Mouse (Mus musculus): ENCODE results near the gene Sec16b. TPM values are rescaled to one million over a fixed set of nuclear protein-coding genes. Genes with fewer than 3 reads are reported as not detected.

Gene Sec16b
- polyA plus RNA-seq, 1 experiment from 2014 or later: 10.6 TPM

- 75% methylated on average over 5 of the region's 5 CpGs for WGBS
- H3K36me3 ChIP-seq (ENCODE audit: control insufficient read depth, insufficient read depth, low read length): no peaks in the 10 kb centered on the region
- no peaks in the 10 kb centered on the region for H3K4me1 ChIP-seq (ENCODE audit: control insufficient read depth, insufficient read depth, low read length)
- H3K27ac ChIP-seq (ENCODE audit: low read length): no peak overlapping the region
- ATAC-seq (ENCODE audit: insufficient read depth, low FRiP score): no peak
- H3K27me3 ChIP-seq (ENCODE audit: control insufficient read depth, insufficient read depth, low read length): no peaks in the 10 kb centered on the region
- no peak overlapping the region for H3K4me2 ChIP-seq (ENCODE audit: low read depth, low read length)
- H3K9me3 ChIP-seq (replicated peaks; ENCODE audit: control insufficient read depth, low read length): no peaks in the 10 kb centered on the region
- no peak overlapping the region for H3K9ac ChIP-seq (ENCODE audit: low read length)
- H3K4me3 ChIP-seq (replicated peaks; ENCODE audit: low read length): no peak overlapping the region
Observed at GRCm38 (mm10) chr1:157547658-157548057, 41.1 kb downstream of the Sec16b start.

GRCm38 (mm10) chr1:157549721-157550120 is 43.2 kb downstream of the Sec16b start:
- no peak overlapping the region for H3K4me3 ChIP-seq (replicated peaks; ENCODE audit: low read length)
- H3K9me3 ChIP-seq (replicated peaks; ENCODE audit: control insufficient read depth, low read length): no peaks in the 10 kb centered on the region
- H3K4me1 ChIP-seq (ENCODE audit: control insufficient read depth, insufficient read depth, low read length): no peaks in the 10 kb centered on the region
- H3K36me3 ChIP-seq (ENCODE audit: control insufficient read depth, insufficient read depth, low read length): no peaks in the 10 kb centered on the region
- H3K27me3 ChIP-seq (ENCODE audit: control insufficient read depth, insufficient read depth, low read length): no peaks in the 10 kb centered on the region
- WGBS: 60% methylated on average over 3 of the region's 3 CpGs
- no peak overlapping the region for H3K9ac ChIP-seq (ENCODE audit: low read length)
- ATAC-seq (ENCODE audit: insufficient read depth, low FRiP score): no peak
- H3K27ac ChIP-seq (ENCODE audit: low read length): no peak overlapping the region
- H3K4me2 ChIP-seq (ENCODE audit: low read depth, low read length): no peak overlapping the region

GRCm38 (mm10) chr1:157552749-157553451 is 46.4 kb downstream of the Sec16b start:
- H3K9me3 ChIP-seq (replicated peaks; ENCODE audit: control insufficient read depth, low read length): no peaks in the 10 kb centered on the region
- H3K27me3 ChIP-seq (ENCODE audit: control insufficient read depth, insufficient read depth, low read length): no peaks in the 10 kb centered on the region
- no peak; the same call in 1 of the 2 replicates for ATAC-seq (ENCODE audit: insufficient read depth, low FRiP score)
- H3K4me3 ChIP-seq (replicated peaks; ENCODE audit: low read length): no peak overlapping the region
- no peaks in the 10 kb centered on the region for H3K4me1 ChIP-seq (ENCODE audit: control insufficient read depth, insufficient read depth, low read length)
- no peak overlapping the region for H3K27ac ChIP-seq (ENCODE audit: low read length)
- 65% methylated on average over 7 of the region's 7 CpGs for WGBS
- no peak overlapping the region for H3K4me2 ChIP-seq (ENCODE audit: low read depth, low read length)
- no peak overlapping the region for H3K9ac ChIP-seq (ENCODE audit: low read length)
- no peaks in the 10 kb centered on the region for H3K36me3 ChIP-seq (ENCODE audit: control insufficient read depth, insufficient read depth, low read length)

- Histone ChIP-seq H3K4me2 (ENCODE audit: low read depth, low read length) (no peak overlapping the region), H3K9me3 (replicated peaks; ENCODE audit: control insufficient read depth, low read length) (no peaks in the 10 kb centered on the region), H3K27me3 (ENCODE audit: control insufficient read depth, insufficient read depth, low read length) (no peaks in the 10 kb centered on the region), H3K9ac (ENCODE audit: low read length) (no peak overlapping the region), H3K36me3 (ENCODE audit: control insufficient read depth, insufficient read depth, low read length) (no peaks in the 10 kb centered on the region), H3K4me3 (replicated peaks; ENCODE audit: low read length) (no peak overlapping the region), H3K4me1 (ENCODE audit: control insufficient read depth, insufficient read depth, low read length) (no peaks in the 10 kb centered on the region), H3K27ac (ENCODE audit: low read length) (no peak overlapping the region)
- ATAC-seq (ENCODE audit: insufficient read depth, low FRiP score): no peak
- WGBS: 76% methylated on average over 3 of the region's 3 CpGs
Observed at GRCm38 (mm10) chr1:157554163-157554562, 47.6 kb downstream of the Sec16b start.

- H3K9ac ChIP-seq (ENCODE audit: low read length): no peak overlapping the region; the same call in 1 of the 2 replicates
- H3K9me3 ChIP-seq (replicated peaks; ENCODE audit: control insufficient read depth, low read length): no peaks in the 10 kb centered on the region
- H3K4me2 ChIP-seq (ENCODE audit: low read depth, low read length): peak overlapping the region; percentile 45
- no peak for ATAC-seq (ENCODE audit: insufficient read depth, low FRiP score)
- no peaks in the 10 kb centered on the region for H3K36me3 ChIP-seq (ENCODE audit: control insufficient read depth, insufficient read depth, low read length)
- H3K27me3 ChIP-seq (ENCODE audit: control insufficient read depth, insufficient read depth, low read length): no peaks in the 10 kb centered on the region
- 32% methylated on average over 27 of the region's 27 CpGs for WGBS
- no peaks in the 10 kb centered on the region for H3K4me1 ChIP-seq (ENCODE audit: control insufficient read depth, insufficient read depth, low read length)
- no peak overlapping the region for H3K27ac ChIP-seq (ENCODE audit: low read length)
- H3K4me3 ChIP-seq (replicated peaks; ENCODE audit: low read length): peak overlapping the region; percentile 20
Observed at GRCm38 (mm10) chr1:157554686-157555530, 48.4 kb downstream of the Sec16b start.

GRCm38 (mm10) chr1:157555738-157556137 is 49.2 kb downstream of the Sec16b start:
- ATAC-seq (ENCODE audit: insufficient read depth, low FRiP score): no peak
- Histone ChIP-seq H3K9me3 (replicated peaks; ENCODE audit: control insufficient read depth, low read length) (no peaks in the 10 kb centered on the region), H3K4me1 (ENCODE audit: control insufficient read depth, insufficient read depth, low read length) (no peaks in the 10 kb centered on the region), H3K4me2 (ENCODE audit: low read depth, low read length) (no peak overlapping the region), H3K27ac (ENCODE audit: low read length) (no peak overlapping the region), H3K27me3 (ENCODE audit: control insufficient read depth, insufficient read depth, low read length) (no peaks in the 10 kb centered on the region), H3K4me3 (replicated peaks; ENCODE audit: low read length) (no peak overlapping the region), H3K36me3 (ENCODE audit: control insufficient read depth, insufficient read depth, low read length) (no peaks in the 10 kb centered on the region), H3K9ac (ENCODE audit: low read length) (no peak overlapping the region)
- WGBS: 81% methylated on average over 10 of the region's 10 CpGs

- Histone ChIP-seq H3K4me1 (ENCODE audit: control insufficient read depth, insufficient read depth, low read length) (no peaks in the 10 kb centered on the region), H3K9me3 (replicated peaks; ENCODE audit: control insufficient read depth, low read length) (no peaks in the 10 kb centered on the region), H3K27ac (ENCODE audit: low read length) (no peak overlapping the region), H3K4me3 (replicated peaks; ENCODE audit: low read length) (no peak overlapping the region), H3K4me2 (ENCODE audit: low read depth, low read length) (no peak overlapping the region), H3K36me3 (ENCODE audit: control insufficient read depth, insufficient read depth, low read length) (no peaks in the 10 kb centered on the region), H3K27me3 (ENCODE audit: control insufficient read depth, insufficient read depth, low read length) (no peaks in the 10 kb centered on the region), H3K9ac (ENCODE audit: low read length) (no peak overlapping the region)
- 75% methylated on average over 5 of the region's 5 CpGs for WGBS
- no peak for ATAC-seq (ENCODE audit: insufficient read depth, low FRiP score)
Observed at GRCm38 (mm10) chr1:157556439-157556838, 49.9 kb downstream of the Sec16b start.

- 59% methylated on average over 5 of the region's 5 CpGs for WGBS
- no peaks in the 10 kb centered on the region for H3K27me3 ChIP-seq (ENCODE audit: control insufficient read depth, insufficient read depth, low read length)
Observed at GRCm38 (mm10) chr1:157558145-157558544, 51.6 kb downstream of the Sec16b start.

GRCm38 (mm10) chr1:157559986-157560385 is 53.5 kb downstream of the Sec16b start:
- 71% methylated on average over 6 of the region's 6 CpGs for WGBS
- H3K27me3 ChIP-seq (ENCODE audit: control insufficient read depth, insufficient read depth, low read length): no peaks in the 10 kb centered on the region
- no peak overlapping the region for H3K4me3 ChIP-seq (replicated peaks; ENCODE audit: low read length)
- no peak overlapping the region for H3K4me2 ChIP-seq (ENCODE audit: low read depth, low read length)
- H3K27ac ChIP-seq (ENCODE audit: low read length): no peak overlapping the region
- ATAC-seq (ENCODE audit: insufficient read depth, low FRiP score): no peak
- H3K4me1 ChIP-seq (ENCODE audit: control insufficient read depth, insufficient read depth, low read length): no peaks in the 10 kb centered on the region
- no peak overlapping the region for H3K9ac ChIP-seq (ENCODE audit: low read length)
- H3K36me3 ChIP-seq (ENCODE audit: control insufficient read depth, insufficient read depth, low read length): no peaks in the 10 kb centered on the region
- no peaks in the 10 kb centered on the region for H3K9me3 ChIP-seq (replicated peaks; ENCODE audit: control insufficient read depth, low read length)

More at GRCm38 (mm10) chr1:157558145-157558544, 51.6 kb downstream of the Sec16b start:
- no peak overlapping the region for H3K27ac ChIP-seq (ENCODE audit: low read length)
- H3K36me3 ChIP-seq (ENCODE audit: control insufficient read depth, insufficient read depth, low read length): no peaks in the 10 kb centered on the region
- H3K4me1 ChIP-seq (ENCODE audit: control insufficient read depth, insufficient read depth, low read length): no peaks in the 10 kb centered on the region
- no peak overlapping the region for H3K9ac ChIP-seq (ENCODE audit: low read length)
- H3K9me3 ChIP-seq (replicated peaks; ENCODE audit: control insufficient read depth, low read length): no peaks in the 10 kb centered on the region
- ATAC-seq (ENCODE audit: insufficient read depth, low FRiP score): no peak
- no peak overlapping the region for H3K4me2 ChIP-seq (ENCODE audit: low read depth, low read length)
- H3K4me3 ChIP-seq (replicated peaks; ENCODE audit: low read length): no peak overlapping the region
